Mouse (Mus musculus): ENCODE measurements around the gene S100a7a. TPM values are rescaled to one million over a fixed set of nuclear protein-coding genes. Genes with fewer than 3 reads are reported as not detected.

Gene S100a7a
- total RNA-seq, 1 experiment from 2014 or later: 0.33 TPM

DNA sequence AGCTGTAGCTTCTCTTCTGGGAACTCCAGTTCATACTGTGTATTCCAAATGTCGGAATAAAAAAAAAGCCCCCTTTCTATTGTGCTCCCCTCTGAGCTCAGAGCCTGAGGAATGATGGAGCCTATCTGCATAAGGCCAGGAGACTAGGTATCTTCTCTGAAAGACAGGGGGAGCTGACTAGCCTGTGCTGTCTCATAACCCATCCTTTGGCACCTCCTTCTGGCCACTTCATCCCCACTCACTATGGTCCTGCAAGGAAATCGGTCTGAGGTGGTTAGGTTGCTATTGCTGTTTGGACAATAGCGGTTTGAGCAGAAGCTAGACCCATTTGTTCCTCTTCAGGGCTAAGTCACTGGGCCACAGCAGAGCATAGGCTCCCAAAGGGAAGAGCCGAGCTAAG is 26.0 kb upstream of the S100a7a start:
- no peak for DNase-seq

DNA sequence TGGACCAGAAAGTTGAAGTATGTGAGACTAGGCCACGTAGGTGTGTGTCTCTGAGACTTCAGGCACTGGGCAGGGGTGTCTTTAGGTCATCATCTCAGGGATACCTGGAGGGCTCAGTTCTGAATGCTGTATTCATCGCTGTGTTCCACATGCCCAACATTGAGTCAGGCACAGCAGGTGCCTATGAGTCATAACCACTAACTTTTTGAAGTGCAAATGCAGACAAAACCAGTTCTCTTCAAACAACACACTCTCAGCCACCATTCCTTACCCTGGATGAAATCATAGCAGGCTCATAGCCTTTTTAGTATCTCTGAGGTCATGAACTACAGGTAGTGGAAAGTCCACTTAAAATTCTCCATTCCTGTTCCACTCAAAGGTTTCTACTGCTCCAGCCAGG is 24.5 kb upstream of the S100a7a start:
- DNase-seq: no peak

DNA sequence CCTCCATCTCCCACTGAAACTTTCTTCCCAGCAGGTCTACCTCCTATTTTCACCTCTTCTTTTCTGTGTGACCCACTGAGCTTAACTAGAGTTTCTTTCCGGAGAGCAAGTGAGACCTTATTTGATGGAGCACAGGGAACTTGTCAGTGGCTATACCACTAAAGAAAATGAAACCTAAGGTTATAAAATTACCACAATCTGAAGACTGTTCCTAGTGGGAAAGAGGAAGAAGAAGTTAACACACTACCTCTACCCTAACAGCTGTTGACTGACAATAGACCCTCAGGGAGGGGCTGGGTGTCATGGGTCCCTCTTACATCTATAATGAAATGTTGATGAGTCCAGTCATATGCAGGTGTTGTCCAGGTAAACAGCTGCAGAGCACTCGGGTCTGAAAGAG is 21.8 kb upstream of the S100a7a start:
- DNase-seq: no peak

DNA sequence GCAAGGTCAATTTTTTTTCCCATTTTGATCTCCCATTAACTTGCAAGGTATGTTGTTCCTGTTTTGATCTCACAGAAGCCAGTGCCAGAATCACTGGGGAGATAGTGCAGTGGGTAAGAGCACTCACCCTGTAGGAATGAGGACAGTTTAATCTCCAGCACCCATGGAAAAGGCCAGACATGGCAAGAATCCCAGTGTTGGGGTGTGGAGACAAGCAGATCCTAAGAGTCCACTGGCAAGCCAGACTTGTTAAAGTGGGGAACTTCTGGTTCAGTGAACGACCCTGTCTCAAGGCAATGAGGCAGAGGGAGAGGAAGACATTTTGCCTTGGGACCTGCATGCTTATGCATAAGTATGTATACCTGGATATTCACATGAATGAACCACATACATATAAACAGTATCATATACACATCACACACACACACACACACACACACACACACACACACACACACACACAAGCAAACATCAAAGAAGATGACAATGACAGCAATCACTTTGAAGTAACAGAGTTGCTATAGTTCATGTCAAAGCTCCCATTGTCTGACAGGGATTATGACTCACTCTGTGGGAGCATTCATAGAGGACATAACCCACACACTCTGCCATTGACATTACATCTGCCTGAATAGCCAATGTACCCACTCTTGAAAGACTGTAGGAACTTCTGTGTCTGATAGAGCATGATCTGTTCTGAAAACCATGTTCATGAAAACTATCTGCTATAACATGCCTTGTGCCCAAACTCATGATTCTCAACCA is 15.1 kb upstream of the S100a7a start:
- DNase-seq: no peak

DNA sequence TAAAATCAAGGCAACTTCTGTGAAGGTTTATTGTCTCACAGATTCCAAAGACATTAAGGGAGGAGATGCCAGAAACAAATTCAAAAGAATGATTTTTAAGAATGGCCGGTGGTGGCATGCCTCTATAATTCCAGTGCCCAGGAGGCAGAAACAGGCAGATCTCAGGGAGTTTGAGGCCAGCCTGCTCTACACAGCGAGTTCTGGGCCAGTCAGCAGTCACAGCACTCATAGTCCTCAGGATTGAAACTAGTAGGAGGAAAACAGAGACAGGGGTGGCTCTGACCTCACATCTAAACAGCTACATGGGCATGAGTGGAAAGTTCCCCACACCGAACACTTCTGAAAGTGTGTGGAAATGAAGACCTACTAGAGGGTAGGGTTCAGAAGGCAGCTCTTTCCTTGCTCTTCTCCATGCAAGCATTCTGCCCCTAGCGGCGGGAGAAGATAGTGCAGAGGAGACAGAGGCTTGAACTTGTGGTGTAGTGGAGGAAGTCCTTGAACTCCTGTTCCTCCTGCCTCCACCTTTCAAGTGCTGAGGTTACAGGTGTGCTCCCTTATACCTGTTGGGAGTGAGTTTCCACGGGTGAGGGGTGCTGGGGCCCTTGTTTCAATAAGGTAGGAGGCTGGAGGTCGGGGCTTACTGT is 14.2 kb upstream of the S100a7a start:
- peak; percentile 21 for DNase-seq

DNA sequence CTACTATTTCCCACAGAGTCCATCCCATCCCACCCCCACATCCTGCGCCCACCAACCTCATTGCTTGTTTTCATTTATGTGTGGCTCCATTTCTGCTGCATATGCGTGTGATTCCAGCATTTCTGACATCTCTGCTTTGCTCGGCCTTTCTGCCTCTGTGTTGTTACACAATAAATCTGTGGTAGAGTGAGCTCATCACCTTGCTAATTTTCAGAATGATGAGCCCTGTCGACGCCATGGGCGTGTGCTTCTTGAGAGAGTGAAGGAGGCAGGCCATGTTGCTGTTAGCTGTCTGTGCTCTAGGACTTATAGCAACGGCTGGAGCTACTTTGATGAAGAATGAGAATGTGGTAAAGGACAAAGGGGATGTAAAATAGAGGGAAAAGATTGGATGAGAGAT is 12.8 kb upstream of the S100a7a start:
- DNase-seq: no peak

DNA sequence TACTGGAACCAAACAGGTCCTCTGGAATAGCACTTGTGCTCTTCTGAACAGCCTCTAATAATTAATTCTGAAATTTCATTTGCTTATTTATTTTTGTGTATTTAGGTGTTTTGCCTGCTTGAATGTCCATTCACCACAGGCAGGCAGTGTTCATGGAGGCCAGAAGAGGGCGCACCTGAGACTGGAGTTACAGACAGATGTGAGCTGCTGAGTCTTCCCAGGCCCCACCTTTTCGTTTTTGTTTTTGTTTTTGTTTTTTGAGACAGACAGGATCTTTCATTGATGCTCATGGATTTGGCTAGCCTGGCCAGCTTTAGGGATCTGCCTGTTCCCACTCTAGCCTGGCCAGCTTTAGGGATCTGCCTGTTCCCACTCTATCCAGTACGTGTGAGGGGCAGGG is 9.6 kb upstream of the S100a7a start:
- peak; percentile 62 for DNase-seq

DNA sequence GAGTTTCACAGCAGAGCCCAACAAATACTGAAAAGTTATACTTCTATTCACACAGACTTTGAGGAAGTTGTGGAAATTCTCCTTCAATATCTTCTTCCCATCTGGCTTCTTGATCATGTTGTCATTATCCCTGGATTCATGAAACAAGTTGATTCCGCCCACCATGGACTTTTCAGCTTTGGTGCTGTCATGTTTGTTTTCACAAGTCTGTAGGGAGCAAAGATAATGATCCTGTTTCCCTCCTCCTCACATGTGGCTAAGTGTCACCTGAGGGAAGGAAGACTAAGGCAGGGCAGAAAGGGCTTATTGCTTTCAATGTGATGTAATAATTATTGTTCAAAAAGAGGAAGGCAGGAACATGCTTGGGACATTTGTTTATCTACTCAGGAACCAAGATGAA is 6.5 kb upstream of the S100a7a start:
- no peak for DNase-seq

DNA sequence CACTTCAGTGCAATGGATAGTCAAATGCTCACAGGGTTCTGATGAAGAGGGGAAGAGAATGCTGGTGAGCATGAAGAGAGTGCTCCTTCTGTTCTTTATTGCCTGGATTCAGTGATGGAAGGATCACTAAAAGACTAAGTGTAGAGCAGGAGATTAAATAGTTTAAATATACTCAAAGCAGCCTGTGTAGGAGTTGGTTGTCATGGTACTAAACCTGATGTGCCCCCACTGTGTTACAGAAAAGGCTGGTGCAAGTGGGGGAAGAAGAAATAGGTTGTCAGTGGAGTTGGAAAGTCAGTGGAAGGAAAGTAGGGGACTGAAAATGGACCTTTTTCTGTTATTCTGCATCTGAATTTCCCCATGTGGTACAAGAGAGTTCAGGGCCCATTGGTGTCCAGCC is 4.8 kb upstream of the S100a7a start:
- no peak for DNase-seq

DNA sequence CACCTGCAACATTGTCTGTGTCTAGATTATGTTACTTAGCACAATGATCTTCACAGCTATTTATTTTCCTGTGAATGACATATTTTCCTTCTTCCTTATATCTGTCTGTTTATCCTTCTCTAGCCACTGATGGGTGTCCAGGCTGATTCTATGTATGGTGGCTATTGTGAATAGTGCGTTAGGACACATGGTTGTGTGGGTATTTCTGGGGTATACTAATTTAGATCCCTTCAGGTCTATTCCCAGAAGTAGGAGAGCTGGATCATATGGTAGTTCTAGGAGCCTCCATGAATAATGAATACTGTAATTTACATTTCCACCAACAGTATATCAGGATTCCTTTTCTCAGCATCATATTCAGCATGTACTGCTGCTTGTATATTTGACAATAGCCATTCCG is 4.0 kb upstream of the S100a7a start:
- DNase-seq: no peak

DNA sequence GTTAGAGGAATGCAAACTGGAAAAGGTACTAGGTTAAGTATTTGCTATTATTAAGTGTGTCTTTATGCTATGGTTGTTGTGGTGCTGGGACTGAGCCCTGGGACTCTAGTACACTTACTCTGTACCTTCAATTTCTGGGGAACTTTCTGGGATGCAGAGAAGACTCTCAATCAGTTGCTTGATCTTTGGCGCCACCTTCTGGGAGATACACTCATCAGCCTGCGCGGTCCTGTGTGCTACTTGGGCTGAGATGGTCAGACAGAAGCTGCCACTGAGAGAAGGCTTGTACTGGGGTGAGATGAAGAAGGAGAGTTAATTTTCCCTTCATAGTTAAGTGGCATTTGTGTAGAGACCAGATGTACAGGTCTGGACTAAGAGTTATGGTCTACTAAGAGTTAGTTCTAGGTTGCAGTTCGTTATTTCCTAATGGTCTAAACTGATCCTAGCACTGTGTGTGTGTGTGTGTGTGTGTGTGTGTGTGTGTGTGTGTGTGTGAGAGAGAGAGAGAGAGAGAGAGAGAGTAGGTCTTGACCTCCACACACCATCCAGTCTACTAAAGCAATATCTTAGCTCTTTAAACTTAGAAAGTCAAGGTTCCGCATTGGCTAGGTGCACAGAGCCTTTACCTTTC is 824 bp upstream of the S100a7a start:
- peak; percentile 67 for DNase-seq

DNA sequence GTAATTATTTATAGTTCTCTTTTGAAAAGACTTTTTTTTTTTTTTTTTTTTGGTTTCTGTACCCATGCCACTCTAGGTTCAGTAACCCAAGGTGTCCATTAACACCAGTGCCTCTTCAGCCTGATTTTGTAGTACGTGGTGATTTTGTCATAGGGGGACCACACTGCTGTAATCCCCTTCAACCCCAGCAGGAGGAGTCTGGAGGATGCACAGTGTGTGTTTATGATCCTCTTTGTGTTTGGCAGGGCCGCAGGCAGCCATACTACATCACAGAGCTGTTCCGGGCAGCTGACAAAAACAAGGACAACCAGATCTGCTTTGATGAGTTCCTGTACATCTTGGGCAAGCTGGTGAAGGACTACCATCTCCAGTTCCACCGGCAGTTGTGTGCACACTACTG is 3.6 kb downstream of the S100a7a start:
- no peak for DNase-seq

DNA sequence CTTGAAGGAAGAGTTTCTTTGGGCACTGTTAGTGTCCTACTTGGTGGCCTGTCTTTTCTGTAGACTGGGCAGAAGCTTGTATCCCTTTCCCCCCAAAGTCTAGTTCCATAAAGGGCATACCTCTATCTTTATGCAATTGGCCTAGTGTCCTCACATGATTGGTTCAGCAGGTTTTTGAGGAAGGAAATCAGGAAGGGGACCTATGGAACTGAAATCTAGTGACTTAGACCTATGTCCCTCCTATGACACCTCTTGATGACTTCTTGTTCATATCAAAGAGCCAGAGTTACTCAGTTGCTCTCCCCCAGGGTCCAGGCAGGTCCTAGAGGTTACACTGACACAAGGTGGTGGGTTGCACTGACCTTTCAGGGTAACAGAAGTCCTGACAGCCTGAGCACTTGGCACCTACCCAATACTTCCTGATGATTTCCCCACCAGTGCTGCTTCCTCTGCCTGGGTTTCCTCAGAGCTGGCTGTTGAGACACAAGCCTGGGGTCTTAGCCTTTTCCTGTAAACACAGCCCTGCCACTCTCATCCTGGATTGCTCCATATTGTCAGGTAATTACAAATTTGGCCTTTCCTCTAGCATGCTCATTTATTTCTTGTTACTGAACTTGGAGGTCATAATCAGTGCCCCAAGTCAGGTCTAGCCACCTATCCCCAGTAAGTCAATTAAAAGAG is 5.7 kb downstream of the S100a7a start:
- no peak for DNase-seq

DNA sequence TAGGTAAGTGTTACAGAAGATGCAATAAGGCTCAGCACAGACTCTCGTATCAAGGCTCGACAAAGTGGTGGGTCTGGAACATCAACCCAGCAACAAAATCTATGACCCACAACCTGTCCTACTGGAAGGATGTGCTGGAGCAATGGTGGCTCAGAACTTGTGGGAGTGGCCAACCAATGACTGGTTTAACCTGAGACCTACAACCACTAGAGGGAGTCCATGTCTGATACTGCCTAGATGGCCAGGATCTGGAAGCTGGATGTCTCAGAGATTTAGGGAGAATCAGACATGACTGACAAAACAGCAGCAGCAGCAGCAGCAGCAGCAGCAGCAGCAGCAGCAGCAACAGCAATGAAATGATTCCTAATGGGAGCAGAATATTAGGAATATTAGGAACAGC is 10.4 kb downstream of the S100a7a start:
- DNase-seq: peak; percentile 2

DNA sequence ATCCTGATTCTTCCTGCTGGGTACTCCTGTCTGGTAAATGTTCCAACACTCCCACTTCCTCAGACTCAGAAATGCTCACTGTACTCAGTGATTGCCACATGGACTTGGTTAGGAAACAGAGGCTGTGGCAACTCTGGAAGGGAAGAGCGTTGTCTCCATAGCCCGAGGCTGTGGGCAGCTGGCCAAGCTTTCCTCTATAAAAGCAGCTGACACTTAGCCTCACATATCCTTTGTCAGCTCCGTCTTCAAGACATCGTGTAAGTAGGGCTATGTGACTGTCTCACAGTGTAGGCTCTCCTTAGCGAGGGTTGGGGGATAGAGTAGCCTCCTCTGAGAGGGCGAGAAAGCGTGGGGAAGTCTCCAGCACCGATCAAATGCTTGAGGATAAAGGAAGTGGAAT is 15.0 kb downstream of the S100a7a start, which contains the start of gene S100a8:
Gene S100a8 (plus strand): TSS at position 133 of the 400 bp plus-strand sequence.
- DNase-seq: peak; percentile 24

DNA sequence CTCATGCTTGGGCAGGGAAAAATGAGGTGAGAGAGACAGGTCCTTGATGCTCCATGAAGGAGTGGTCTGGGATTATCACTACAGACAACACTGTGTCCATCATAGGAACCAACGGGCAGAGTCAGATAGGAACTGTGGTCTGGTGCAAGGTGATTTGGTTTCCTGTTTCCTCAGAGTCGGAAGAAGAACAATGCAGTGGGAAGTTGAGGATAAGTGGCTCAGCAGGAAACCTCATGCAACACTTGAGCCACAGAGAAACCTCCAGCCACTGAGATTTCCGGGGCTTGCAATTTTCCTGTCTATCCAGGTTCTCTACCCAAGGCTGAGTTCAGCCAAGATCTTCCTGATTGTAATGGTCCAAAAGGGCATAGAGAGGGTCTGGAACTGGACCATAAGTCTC is 24.8 kb downstream of the S100a7a start:
- no peak for DNase-seq

DNA sequence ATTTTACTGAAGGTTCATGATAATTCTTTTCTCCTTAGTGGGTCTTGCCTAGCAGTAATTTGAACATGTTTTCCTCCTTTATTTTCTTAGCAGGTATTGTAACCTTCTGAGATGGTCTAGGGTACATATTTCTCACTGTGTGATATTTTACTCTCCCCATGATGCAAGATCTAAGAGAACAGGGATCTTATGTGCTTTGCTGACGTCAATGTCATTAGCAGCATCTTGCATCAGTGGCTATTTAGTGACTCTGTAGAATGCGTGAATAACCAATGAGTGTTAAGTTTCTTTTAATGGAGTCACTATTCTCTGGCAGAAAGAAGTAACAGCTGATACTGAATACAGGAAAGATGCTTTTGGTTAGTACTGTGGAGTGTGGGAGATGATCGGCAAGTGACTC is 30.1 kb downstream of the S100a7a start:
- DNase-seq: no peak

DNA sequence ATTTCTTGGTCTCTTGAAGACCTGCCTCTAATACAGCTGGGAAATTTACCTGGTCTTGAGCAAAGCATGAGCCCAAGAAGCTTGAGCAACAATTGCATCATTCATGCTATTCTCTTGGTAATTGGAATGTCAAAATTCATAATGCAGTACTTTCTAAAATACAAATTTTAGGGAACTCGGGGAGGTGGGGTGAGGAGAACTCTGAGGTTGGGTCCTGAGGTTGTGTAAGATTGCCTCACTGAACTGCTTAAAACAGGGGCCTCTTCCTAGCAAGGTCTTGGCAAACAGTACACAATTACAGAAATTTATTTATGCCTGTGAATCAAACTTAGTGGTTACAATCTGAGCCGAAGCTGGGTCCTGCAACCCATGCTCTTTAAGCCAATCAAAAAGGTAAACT is 33.0 kb downstream of the S100a7a start:
- no peak for DNase-seq

DNA sequence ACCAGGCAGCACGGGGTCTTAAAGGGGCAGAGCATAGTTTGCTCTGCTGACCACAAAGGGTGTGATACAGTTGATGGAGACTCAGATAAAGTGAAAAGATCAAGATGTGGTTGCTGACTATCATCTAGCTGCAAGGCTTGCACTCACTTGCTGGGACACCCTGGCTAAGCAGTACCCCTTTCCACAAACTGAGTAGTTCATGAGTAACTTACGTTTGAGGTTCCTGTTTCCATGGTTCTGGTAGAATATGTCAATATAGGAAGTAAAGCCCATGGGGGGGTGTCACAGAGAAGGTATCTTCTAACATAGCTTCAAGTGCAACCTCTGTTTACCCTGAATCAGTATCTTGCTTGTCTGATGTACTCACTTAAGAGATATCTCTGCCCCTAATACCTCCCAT is 39.7 kb downstream of the S100a7a start:
- no peak for DNase-seq

DNA sequence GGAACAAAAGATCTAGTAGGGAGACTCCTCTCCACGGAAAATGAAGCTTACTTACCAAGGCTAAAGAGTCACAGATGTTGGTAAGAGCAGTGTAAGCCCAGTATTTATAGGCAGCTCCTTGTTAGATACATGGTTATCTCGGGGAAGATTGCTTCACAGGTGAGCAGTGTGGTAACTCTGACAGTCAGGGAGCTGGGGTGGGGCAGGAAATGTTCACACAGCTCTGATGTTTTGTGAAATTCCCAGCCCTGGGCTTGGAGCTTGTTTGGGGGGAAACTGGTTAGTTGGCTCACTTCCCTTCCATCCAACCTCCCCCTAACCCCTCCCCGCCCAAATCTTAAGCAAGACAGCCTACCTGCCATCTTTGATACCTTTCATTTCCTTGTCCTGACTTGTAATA is 41.8 kb downstream of the S100a7a start, which contains the start of gene S100a9:
Gene S100a9 (minus strand): TSS at position 109 of the 400 bp plus-strand sequence.
- no peak for DNase-seq

DNA sequence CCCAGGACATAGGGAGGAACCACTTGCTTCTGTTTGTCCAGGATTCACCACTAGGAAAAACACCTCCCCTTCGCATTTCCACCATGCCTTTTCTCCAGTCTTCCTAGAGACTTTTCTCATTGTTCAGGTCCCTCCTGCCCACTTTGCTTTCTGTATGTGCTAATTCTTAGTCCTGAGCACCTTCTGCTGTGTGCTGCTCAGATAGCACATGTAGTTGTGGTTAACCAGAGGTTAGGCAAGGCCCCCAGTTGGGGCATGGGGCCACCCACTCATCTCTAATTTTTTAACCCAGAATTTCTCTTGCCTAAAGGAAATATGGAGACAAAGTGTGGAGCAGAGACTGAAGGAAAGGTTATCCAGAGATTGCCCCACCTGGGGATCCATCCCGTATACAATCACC is 48.4 kb downstream of the S100a7a start:
- no peak for DNase-seq

All from adrenal gland, postnatal 25 days (tissue).